Mouse (Mus musculus) Patski (cell line): ENCODE measurements around the gene Fbxw25. TPM values are rescaled to one million over a fixed set of nuclear protein-coding genes. Genes with fewer than 3 reads are reported as not detected.
"Not testable (repeated sequence)": the region's sequence is repeated elsewhere in the genome, so short reads cannot be mapped to it uniquely, and the experiment has no call there.

ENCODE experiments used
- ATAC-seq: fragments of 100-300 bp; one replicate; pipeline ENCODE4 v1.8.0; 2021
- CTCF ChIA-PET: fragments of 350-600 bp; sonication (Branson Sonifier 250); formaldehyde crosslinking; loops from one replicate; lab custom pipeline; 2022; ENCODE audit warnings: inconsistent platforms; lab: Charles Lee
- POLR2A ChIA-PET: fragments of 350-600 bp; sonication (Branson Sonifier 250); formaldehyde crosslinking; loops from one replicate; lab custom pipeline; 2022; ENCODE audit warnings: antibody characterized with exemption, inconsistent platforms; lab: Charles Lee
- DNase-seq: peaks from one replicate; pipeline ENCODE4 v3.0.0-alpha.2; 2011; ENCODE audit warnings: low read depth, low spot score
- H3K27me3 ChIP-seq: fragments of 371-371 bp; one replicate; pipeline ENCODE4 v1.5.1; 2021
- CTCF ChIP-seq: fragments of 100-300 bp; IDR thresholded peaks from one replicate; pipeline ENCODE4 v1.5.1; 2021
- in situ Hi-C: fragments of 300-500 bp; cut with MboI; formaldehyde crosslinking; loops from 3 replicates; pipeline ENCODE4 v1.11.1; 2018; ENCODE audit warnings: low pct_unique_long_range_greater_than_20kb, mixed read lengths
- polyA plus RNA-seq: library from polyadenylated mRNA; unstranded; gene quantifications from one replicate; pipeline ENCODE4 v1.2.3, GENCODE M21; 2021

The Fbxw25 gene
- polyA plus RNA-seq = not detected

- CTCF ChIA-PET, ATAC-seq, in situ Hi-C loops, DNase-seq, POLR2A ChIA-PET, H3K27me3 ChIP-seq: not testable (repeated sequence)
Measured at GRCm38 (mm10) chr9:109664552-109664951, at the start of gene Fbxw25. Fbxw25 (minus strand) TSS chr9:109664652.

- ATAC-seq, DNase-seq, CTCF ChIA-PET, H3K27me3 ChIP-seq, POLR2A ChIA-PET, in situ Hi-C loops: not testable (repeated sequence)
Measured at GRCm38 (mm10) chr9:109702600-109702999, 38.1 kb upstream of the Fbxw25 start, which contains the start of gene Fbxw18. Fbxw18 (minus strand) TSS chr9:109702700.

DNA sequence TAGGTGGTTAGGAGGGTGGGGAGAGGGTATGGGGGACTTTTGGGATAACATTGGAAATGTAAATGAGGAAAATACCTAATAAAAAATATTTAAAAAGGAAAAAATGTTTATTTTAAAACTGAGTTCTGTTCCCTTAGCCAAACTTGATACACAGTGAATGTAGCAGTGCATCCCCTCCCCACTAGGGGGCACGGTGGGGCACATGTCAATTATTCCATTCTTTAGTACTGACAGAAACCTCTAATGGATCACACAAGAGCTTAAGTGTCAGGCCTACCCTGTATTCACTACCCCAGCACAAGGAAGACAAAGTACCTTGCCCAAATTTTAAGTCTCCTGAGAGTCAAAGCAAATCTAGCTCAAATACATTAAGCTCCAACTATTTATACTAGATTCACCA lies 20.8 kb upstream of the Fbxw25 start:
- ATAC-seq = no peak
- TF ChIP-seq CTCF = peak; percentile 69
- ChIA-PET CTCF (interaction anchor here (0.7 to 1.3 kb wide), 2 partner anchors 10 to 147 kb away, joined by 4 read pairs; no protein-coding TSS in a partner anchor), POLR2A (no interaction called here)
- DNase-seq = no peak
- H3K27me3 ChIP-seq = no peaks in the 10 kb centered on the region
- in situ Hi-C loops = no loop called here

- POLR2A ChIA-PET, CTCF ChIA-PET, H3K27me3 ChIP-seq, in situ Hi-C loops, ATAC-seq, DNase-seq: not testable (repeated sequence)
Measured at GRCm38 (mm10) chr9:109625957-109626356, 38.5 kb downstream of the Fbxw25 start, which contains the start of gene Fbxw24. Fbxw24 (minus strand) TSS chr9:109626057.

GRCm38 (mm10) chr9:109606837-109607236 lies 57.6 kb downstream of the Fbxw25 start:
- peak; percentile 46 for TF ChIP-seq CTCF
- DNase-seq, ATAC-seq, POLR2A ChIA-PET, H3K27me3 ChIP-seq, CTCF ChIA-PET: not testable (repeated sequence)
- in situ Hi-C loops = loop anchor here (10.0 kb wide), 1 partner anchor 602 kb away; no protein-coding TSS in a partner anchor

DNA sequence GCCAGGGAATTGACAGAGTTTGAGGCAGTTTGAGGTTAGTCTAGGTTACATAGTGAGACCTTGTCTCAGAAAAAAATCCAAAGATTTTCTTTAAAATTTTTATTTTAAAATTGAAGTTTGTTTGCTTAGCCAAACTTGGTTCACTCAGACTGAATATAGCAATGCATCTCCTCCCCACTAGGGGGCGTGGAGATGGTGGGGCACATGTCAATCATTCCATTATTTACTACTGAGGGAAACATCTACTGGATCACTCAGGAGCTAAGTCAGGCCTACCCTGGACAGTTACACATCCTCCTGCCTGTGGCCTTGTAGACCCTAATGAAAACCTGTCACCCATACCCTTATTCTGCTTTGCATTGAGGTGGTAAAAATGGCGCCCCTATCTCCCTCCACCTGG lies 62.3 kb downstream of the Fbxw25 start:
- H3K27me3 ChIP-seq, ATAC-seq, POLR2A ChIA-PET, CTCF ChIA-PET, DNase-seq: not testable (repeated sequence)
- TF ChIP-seq CTCF = peak; percentile 38
- in situ Hi-C loops = loop anchor here (10.0 kb wide), 1 partner anchor 597 kb away; no protein-coding TSS in a partner anchor

- no peak for TF ChIP-seq CTCF
- no peaks in the 10 kb centered on the region for H3K27me3 ChIP-seq
- DNase-seq = no peak
- ChIA-PET POLR2A (no interaction called here), CTCF (no interaction called here)
- in situ Hi-C loops = no loop called here
- no peak for ATAC-seq
Measured at GRCm38 (mm10) chr9:109597226-109597625, 67.2 kb downstream of the Fbxw25 start.

Other genes starting within 250 kb of the Fbxw25 start
- not detected for gene Fbxw16, start 215.5 kb downstream of the Fbxw25 start, polyA plus RNA-seq
- gene Fbxw19, start 168.8 kb downstream of the Fbxw25 start, polyA plus RNA-seq = not detected
- gene Fbxw15, start 96.4 kb downstream of the Fbxw25 start, polyA plus RNA-seq = not detected
- not detected for gene Fbxw24, start 38.6 kb downstream of the Fbxw25 start, polyA plus RNA-seq
- not detected for gene Fbxw18, start 38.0 kb upstream of the Fbxw25 start, polyA plus RNA-seq
- not detected for gene Fbxw26, start 81.4 kb upstream of the Fbxw25 start, polyA plus RNA-seq
- not detected for gene Fbxw27, start 126.0 kb upstream of the Fbxw25 start, polyA plus RNA-seq
- not detected for gene Spink8, start 147.6 kb upstream of the Fbxw25 start, polyA plus RNA-seq
- gene Nme6, start 168.1 kb upstream of the Fbxw25 start, polyA plus RNA-seq = 25.0 TPM
- gene Camp, start 185.0 kb upstream of the Fbxw25 start, polyA plus RNA-seq = not detected
- gene Cdc25a, start 210.9 kb upstream of the Fbxw25 start, polyA plus RNA-seq = 16.3 TPM